Mouse (Mus musculus) limb, embryonic 15.5 days (tissue): ENCODE measurements at regions not wholly inside any gene's neighbourhood (a gene's known extent, or its start where the extent isn't known, plus 50 kb on each side); places are given as distances from the start of the nearest gene placed in this dataset.

Source experiments
- ATAC-seq: fragments of 200-750 bp; cut with Nextera tagmentation; 2 replicates; pipeline ENCODE4 v1.8.0; 2017; ENCODE audit warnings: low read depth, moderate TSS enrichment; ENCODE audit not compliant: insufficient number of reproducible peaks, low FRiP score, low TSS enrichment
- H3K27ac ChIP-seq: fragments of 300-500 bp; sonication (generic); 2 replicates; pipeline ENCODE4 v1.5.1; 2015; ENCODE audit warnings: moderate library complexity, mild to moderate bottlenecking, inconsistent platforms
- H3K27me3 ChIP-seq: fragments of 300-500 bp; sonication (generic); 2 replicates; pipeline ENCODE4 v1.6.1; 2015; ENCODE audit warnings: inconsistent platforms
- H3K36me3 ChIP-seq: fragments of 300-500 bp; sonication (generic); 2 replicates; pipeline ENCODE4 v1.6.1; 2015; ENCODE audit warnings: inconsistent platforms
- H3K4me1 ChIP-seq: fragments of 300-500 bp; sonication (generic); 2 replicates; pipeline ENCODE4 v1.6.1; 2015; ENCODE audit warnings: inconsistent platforms
- H3K4me2 ChIP-seq: fragments of 300-500 bp; sonication (generic); 2 replicates; pipeline ENCODE4 v1.6.1; 2015; ENCODE audit warnings: mild to moderate bottlenecking, inconsistent platforms
- H3K4me3 ChIP-seq: fragments of 300-500 bp; sonication (generic); 2 replicates; pipeline ENCODE4 v1.5.1; 2015; ENCODE audit warnings: mild to moderate bottlenecking, inconsistent platforms
- H3K9ac ChIP-seq: fragments of 300-500 bp; sonication (generic); 2 replicates; pipeline ENCODE4 v1.6.1; 2015; ENCODE audit warnings: inconsistent platforms
- H3K9me3 ChIP-seq: fragments of 300-500 bp; sonication (generic); 2 replicates; pipeline ENCODE4 v1.6.1; 2016; ENCODE audit warnings: inconsistent platforms
- WGBS: fragments of 180-500 bp; shearing (Covaris S2); methylation state at CpG from one replicate; pipeline ENCODE4 v1.1.7; 2015; 5-methylcytosine and 5-hydroxymethylcytosine counted together

GRCm38 (mm10) chr1:61402339-61402738 is 236.3 kb upstream of the Pard3b start:
- no peak for ATAC-seq
- Histone ChIP-seq H3K27ac (no peak overlapping the region), H3K4me2 (peak overlapping the region; percentile 26; the same call in 1 of the 2 replicates), H3K4me3 (0 out of 2 replicates have a peak overlapping the region, but pooled peaks have one; percentile 15), H3K36me3 (no peaks in the 10 kb centered on the region), H3K4me1 (peaks cover 4% of the 10 kb centered on the region; the same call in 1 of the 2 replicates), H3K27me3 (no peaks in the 10 kb centered on the region), H3K9me3 (no peaks in the 10 kb centered on the region), H3K9ac (no peak overlapping the region)
- 33% methylated on average over 8 of the region's 8 CpGs for WGBS

- Histone ChIP-seq H3K4me3 (no peak overlapping the region), H3K4me2 (no peak overlapping the region), H3K9me3 (no peaks in the 10 kb centered on the region), H3K27ac (no peak overlapping the region), H3K36me3 (no peaks in the 10 kb centered on the region), H3K9ac (no peak overlapping the region), H3K4me1 (peaks cover 8% of the 10 kb centered on the region; the same call in 1 of the 2 replicates), H3K27me3 (no peaks in the 10 kb centered on the region)
- ATAC-seq = no peak
- 18% methylated on average over 9 of the region's 9 CpGs for WGBS
These were observed 231.4 kb upstream of the Pard3b start for GRCm38 (mm10) chr1:61407201-61407600.

GRCm38 (mm10) chr1:61414772-61415171 is 223.9 kb upstream of the Pard3b start:
- Histone ChIP-seq H3K36me3 (no peaks in the 10 kb centered on the region), H3K9me3 (no peaks in the 10 kb centered on the region), H3K9ac (no peak overlapping the region), H3K27me3 (no peaks in the 10 kb centered on the region), H3K27ac (no peak overlapping the region), H3K4me2 (no peak overlapping the region), H3K4me3 (no peak overlapping the region), H3K4me1 (no peaks in the 10 kb centered on the region)
- no peak for ATAC-seq
- WGBS = 47% methylated on average over 2 of the region's 2 CpGs

- Histone ChIP-seq H3K27me3 (no peaks in the 10 kb centered on the region), H3K4me3 (no peak overlapping the region), H3K4me1 (no peaks in the 10 kb centered on the region), H3K9ac (no peak overlapping the region), H3K9me3 (no peaks in the 10 kb centered on the region), H3K27ac (no peak overlapping the region), H3K36me3 (no peaks in the 10 kb centered on the region), H3K4me2 (no peak overlapping the region)
- 41% methylated on average over 20 of the region's 20 CpGs for WGBS
- peak; percentile 52; the same call in 1 of the 2 replicates for ATAC-seq
These were observed 223.0 kb upstream of the Pard3b start for GRCm38 (mm10) chr1:61415426-61416195.

- no peak overlapping the region for H3K4me2 ChIP-seq
- WGBS = 68% methylated on average over 5 of the region's 5 CpGs
- no peak overlapping the region for H3K27ac ChIP-seq
- H3K27me3 ChIP-seq = no peaks in the 10 kb centered on the region
- H3K4me3 ChIP-seq = no peak overlapping the region
- H3K36me3 ChIP-seq = no peaks in the 10 kb centered on the region
- no peak overlapping the region for H3K9ac ChIP-seq
- no peak for ATAC-seq
- H3K9me3 ChIP-seq = no peaks in the 10 kb centered on the region
- H3K4me1 ChIP-seq = no peaks in the 10 kb centered on the region
These were observed 220.2 kb upstream of the Pard3b start for GRCm38 (mm10) chr1:61418396-61418795.

GRCm38 (mm10) chr1:61419839-61420238 is 218.8 kb upstream of the Pard3b start:
- H3K9me3 ChIP-seq = no peaks in the 10 kb centered on the region
- ATAC-seq = no peak
- no peaks in the 10 kb centered on the region for H3K36me3 ChIP-seq
- no peak overlapping the region for H3K27ac ChIP-seq
- H3K27me3 ChIP-seq = no peaks in the 10 kb centered on the region
- H3K9ac ChIP-seq = no peak overlapping the region
- no peak overlapping the region for H3K4me2 ChIP-seq
- no peaks in the 10 kb centered on the region for H3K4me1 ChIP-seq
- 57% methylated on average over 6 of the region's 6 CpGs for WGBS
- H3K4me3 ChIP-seq = no peak overlapping the region

- H3K4me1 ChIP-seq = no peaks in the 10 kb centered on the region
- no peaks in the 10 kb centered on the region for H3K27me3 ChIP-seq
- H3K4me2 ChIP-seq = no peak overlapping the region
- no peak overlapping the region for H3K9ac ChIP-seq
- no peaks in the 10 kb centered on the region for H3K9me3 ChIP-seq
- H3K36me3 ChIP-seq = no peaks in the 10 kb centered on the region
- no peak overlapping the region for H3K27ac ChIP-seq
- H3K4me3 ChIP-seq = no peak overlapping the region
- no peak for ATAC-seq
These were observed 215.4 kb upstream of the Pard3b start for GRCm38 (mm10) chr1:61423253-61423652.

GRCm38 (mm10) chr1:61428706-61429501 is 209.7 kb upstream of the Pard3b start:
- Histone ChIP-seq H3K4me2 (no peak overlapping the region), H3K27me3 (no peaks in the 10 kb centered on the region), H3K36me3 (no peaks in the 10 kb centered on the region), H3K27ac (no peak overlapping the region), H3K4me3 (no peak overlapping the region), H3K9me3 (no peaks in the 10 kb centered on the region), H3K4me1 (no peaks in the 10 kb centered on the region), H3K9ac (no peak overlapping the region)
- no peak for ATAC-seq
- WGBS = 83% methylated on average over 4 of the region's 4 CpGs

- no peak overlapping the region for H3K27ac ChIP-seq
- no peak overlapping the region for H3K4me2 ChIP-seq
- H3K9me3 ChIP-seq = no peaks in the 10 kb centered on the region
- ATAC-seq = no peak
- H3K27me3 ChIP-seq = no peaks in the 10 kb centered on the region
- 60% methylated on average over 3 of the region's 3 CpGs for WGBS
- H3K4me3 ChIP-seq = no peak overlapping the region
- H3K9ac ChIP-seq = no peak overlapping the region
- no peaks in the 10 kb centered on the region for H3K4me1 ChIP-seq
- H3K36me3 ChIP-seq = no peaks in the 10 kb centered on the region
These were observed 201.0 kb upstream of the Pard3b start for GRCm38 (mm10) chr1:61437603-61438002.

GRCm38 (mm10) chr1:61461435-61461834 is 177.2 kb upstream of the Pard3b start:
- Histone ChIP-seq H3K9ac (no peak overlapping the region), H3K9me3 (no peaks in the 10 kb centered on the region), H3K4me3 (no peak overlapping the region), H3K27ac (no peak overlapping the region), H3K4me1 (no peaks in the 10 kb centered on the region), H3K27me3 (no peaks in the 10 kb centered on the region), H3K4me2 (no peak overlapping the region), H3K36me3 (no peaks in the 10 kb centered on the region)
- 70% methylated on average over 3 of the region's 3 CpGs for WGBS
- no peak for ATAC-seq

- H3K9ac ChIP-seq = no peak overlapping the region
- no peaks in the 10 kb centered on the region for H3K27me3 ChIP-seq
- no peak overlapping the region for H3K4me3 ChIP-seq
- H3K4me1 ChIP-seq = no peaks in the 10 kb centered on the region
- H3K9me3 ChIP-seq = no peaks in the 10 kb centered on the region
- H3K4me2 ChIP-seq = no peak overlapping the region
- no peak for ATAC-seq
- H3K36me3 ChIP-seq = no peaks in the 10 kb centered on the region
- WGBS = 63% methylated on average over 5 of the region's 5 CpGs
- H3K27ac ChIP-seq = no peak overlapping the region
These were observed 167.9 kb upstream of the Pard3b start for GRCm38 (mm10) chr1:61470617-61471214.
